Mouse (Mus musculus) E14TG2a.4 (cell line): ENCODE results near the gene Ehbp1l1.

ENCODE experiments used
- H3K27me3 ChIP-seq: 2 replicates; pipeline ENCODE4 v1.6.1; 2014; ENCODE audit warnings: low read length, control low read depth; ENCODE audit not compliant: insufficient read depth
- H3K36me3 ChIP-seq: 2 replicates; pipeline ENCODE4 v1.6.1; 2014; ENCODE audit warnings: low read length, control low read depth; ENCODE audit not compliant: insufficient read depth
- H3K4me1 ChIP-seq: replicated peaks from 2 replicates; pipeline ENCODE4 v1.6.1; 2014; ENCODE audit warnings: low read depth, low read length, control low read depth
- H3K4me3 ChIP-seq: replicated peaks from 2 replicates; pipeline ENCODE4 v1.5.1; 2014; ENCODE audit warnings: mild to moderate bottlenecking, low read length
- H3K9me3 ChIP-seq: 2 replicates; pipeline ENCODE4 v1.6.1; 2014; ENCODE audit warnings: low read length, control low read depth
- CTCF ChIP-seq: conservative IDR thresholded peaks from 2 replicates; pipeline ENCODE4 v1.5.1; 2014; ENCODE audit warnings: low read length
- NANOG ChIP-seq: IDR thresholded peaks from 2 replicates; pipeline ENCODE4 v1.6.1; 2014; ENCODE audit warnings: borderline replicate concordance, low read length, mixed read lengths
- POU5F1 ChIP-seq: IDR thresholded peaks from 2 replicates; pipeline ENCODE4 v1.6.1; 2014; ENCODE audit warnings: low read length, borderline replicate concordance

The Ehbp1l1 gene

GRCm38 (mm10) chr19:5715793-5716688, 10.1 kb downstream of the Ehbp1l1 start:
- Histone ChIP-seq H3K9me3 (no peaks in the 10 kb centered on the region), H3K4me3 (peak overlapping the region; percentile 77), H3K36me3 (peaks cover 21% of the 10 kb centered on the region), H3K27me3 (peaks cover 32% of the 10 kb centered on the region), H3K4me1 (peaks cover 53% of the 10 kb centered on the region)
- TF ChIP-seq NANOG (no peak), CTCF (peak; percentile 47), POU5F1 (no peak)

GRCm38 (mm10) chr19:5713730-5714129, 12.4 kb downstream of the Ehbp1l1 start:
- H3K4me1 ChIP-seq = peaks cover 63% of the 10 kb centered on the region

GRCm38 (mm10) chr19:5713255-5713654, 12.9 kb downstream of the Ehbp1l1 start:
- no peak overlapping the region for H3K4me3 ChIP-seq

More at GRCm38 (mm10) chr19:5713730-5714129, 12.4 kb downstream of the Ehbp1l1 start:
- Histone ChIP-seq H3K9me3 (no peaks in the 10 kb centered on the region), H3K27me3 (peaks cover 27% of the 10 kb centered on the region), H3K36me3 (no peaks in the 10 kb centered on the region), H3K4me3 (no peak overlapping the region)
- TF ChIP-seq POU5F1 (no peak), CTCF (no peak), NANOG (no peak)

GRCm38 (mm10) chr19:5711907-5712460, 14.1 kb downstream of the Ehbp1l1 start:
- Histone ChIP-seq H3K4me1 (peaks cover 70% of the 10 kb centered on the region), H3K4me3 (no peak overlapping the region), H3K27me3 (peaks cover 17% of the 10 kb centered on the region), H3K9me3 (no peaks in the 10 kb centered on the region), H3K36me3 (no peaks in the 10 kb centered on the region)
- TF ChIP-seq NANOG (no peak), CTCF (no peak), POU5F1 (no peak)

More at GRCm38 (mm10) chr19:5713255-5713654, 12.9 kb downstream of the Ehbp1l1 start:
- H3K36me3 ChIP-seq = no peaks in the 10 kb centered on the region
- H3K9me3 ChIP-seq = no peaks in the 10 kb centered on the region
- peaks cover 26% of the 10 kb centered on the region for H3K27me3 ChIP-seq
- TF ChIP-seq POU5F1 (no peak), CTCF (no peak), NANOG (no peak)
- peaks cover 68% of the 10 kb centered on the region for H3K4me1 ChIP-seq

GRCm38 (mm10) chr19:5711218-5711617, 14.9 kb downstream of the Ehbp1l1 start:
- TF ChIP-seq POU5F1 (no peak), NANOG (no peak), CTCF (peak; percentile 78)
- Histone ChIP-seq H3K4me3 (no peak overlapping the region), H3K9me3 (no peaks in the 10 kb centered on the region), H3K27me3 (peaks cover 16% of the 10 kb centered on the region), H3K36me3 (no peaks in the 10 kb centered on the region), H3K4me1 (peaks cover 68% of the 10 kb centered on the region)

- Histone ChIP-seq H3K9me3 (no peaks in the 10 kb centered on the region), H3K27me3 (peaks cover 10% of the 10 kb centered on the region), H3K4me3 (0 out of 2 replicates have a peak overlapping the region, but pooled peaks have one; percentile 1), H3K4me1 (peaks cover 68% of the 10 kb centered on the region), H3K36me3 (no peaks in the 10 kb centered on the region)
- no peak for TF ChIP-seq NANOG
- no peak for TF ChIP-seq POU5F1
- TF ChIP-seq CTCF = no peak
Observed at GRCm38 (mm10) chr19:5710581-5710980, 15.5 kb downstream of the Ehbp1l1 start.

- H3K4me3 ChIP-seq = no peak overlapping the region
- H3K4me1 ChIP-seq = peaks cover 68% of the 10 kb centered on the region
- H3K9me3 ChIP-seq = no peaks in the 10 kb centered on the region
- TF ChIP-seq CTCF (no peak), POU5F1 (no peak)
- H3K27me3 ChIP-seq = 0 out of 2 replicates have a peak, but pooled peaks cover 5% of the 10 kb centered on the region
- no peaks in the 10 kb centered on the region for H3K36me3 ChIP-seq
Observed at GRCm38 (mm10) chr19:5710068-5710467, 16.0 kb downstream of the Ehbp1l1 start.

GRCm38 (mm10) chr19:5704801-5705571, 21.1 kb downstream of the Ehbp1l1 start:
- H3K27me3 ChIP-seq = 0 out of 2 replicates have a peak, but pooled peaks cover 4% of the 10 kb centered on the region
- H3K4me1 ChIP-seq = peaks cover 53% of the 10 kb centered on the region
- H3K4me3 ChIP-seq = peak overlapping the region; percentile 54
- TF ChIP-seq CTCF (no peak), POU5F1 (no peak)
- H3K9me3 ChIP-seq = no peaks in the 10 kb centered on the region
- H3K36me3 ChIP-seq = peaks cover 32% of the 10 kb centered on the region
